Mouse (Mus musculus): ENCODE data around the gene Pjvk.
A peak's percentile ranks its signal among the peaks of the same experiment; 100 is the strongest.
"Not testable (repeated sequence)": the region's sequence is repeated elsewhere in the genome, so short reads cannot be mapped to it uniquely, and the experiment has no call there.

Pjvk gene

DNA sequence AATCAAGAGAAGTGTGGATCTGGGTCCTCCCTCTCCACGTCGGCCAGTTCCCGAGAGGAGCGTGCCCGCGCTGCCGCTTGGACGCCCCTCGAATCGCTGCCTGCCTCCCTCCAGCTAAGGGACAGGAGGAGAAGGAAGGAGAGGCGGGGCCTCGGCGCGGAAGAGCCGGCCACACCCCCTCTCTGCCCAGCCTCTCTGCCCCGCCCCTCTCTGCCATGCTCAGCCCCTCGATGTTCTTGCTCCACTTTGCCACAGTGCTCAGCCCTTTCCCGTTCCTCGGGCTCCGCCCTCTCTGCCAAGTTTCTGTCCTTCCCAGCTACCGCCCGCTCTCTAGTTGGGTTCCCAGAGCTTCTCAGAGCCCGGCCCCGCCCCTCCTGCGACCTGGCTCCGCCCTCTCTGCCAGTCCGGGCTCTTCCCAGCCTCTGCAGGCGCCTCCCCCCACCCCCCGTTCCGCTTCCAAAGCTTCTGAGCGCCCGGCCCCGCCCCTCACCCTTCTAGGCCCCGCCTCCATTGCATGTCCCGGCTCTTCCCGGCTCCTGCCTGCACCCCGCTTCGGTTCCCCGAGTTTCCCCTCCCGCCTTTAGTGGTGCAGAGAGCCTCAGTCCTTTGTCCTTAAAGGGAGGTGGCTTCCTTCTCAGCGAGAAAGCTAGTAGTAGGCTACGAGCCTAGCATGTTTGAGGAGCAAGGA lies at the start of gene Pjvk, which contains the start of gene Prkra:
Gene Pjvk (plus strand): TSS at position 594 of the 688 bp plus-strand sequence.
Gene Prkra (minus strand): TSS at position 133 of the 688 bp plus-strand sequence.
- peak; percentile 75 for DNase-seq (ENCODE audit: low spot score)

DNA sequence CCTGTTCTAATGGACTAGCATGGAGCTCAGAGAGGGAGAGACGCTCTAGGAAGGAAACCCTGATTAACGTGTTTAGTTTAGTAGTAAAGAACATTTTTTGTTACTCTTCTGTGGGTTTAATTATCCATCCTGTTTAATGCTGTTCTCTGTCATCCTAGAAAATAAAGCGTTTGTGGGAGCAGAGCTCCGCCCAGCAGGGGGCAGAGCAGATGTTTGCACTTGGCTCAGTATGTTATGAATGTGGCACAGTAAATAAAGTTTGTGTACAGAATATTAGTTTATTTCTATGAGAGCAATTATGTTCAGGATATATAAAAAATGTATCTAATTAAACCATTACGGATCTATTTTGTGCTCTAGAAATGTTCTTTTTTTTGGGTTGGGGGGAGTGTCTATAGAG lies 49.1 kb upstream of the Pjvk start:
- no peak for DNase-seq (ENCODE audit: low spot score)

DNA sequence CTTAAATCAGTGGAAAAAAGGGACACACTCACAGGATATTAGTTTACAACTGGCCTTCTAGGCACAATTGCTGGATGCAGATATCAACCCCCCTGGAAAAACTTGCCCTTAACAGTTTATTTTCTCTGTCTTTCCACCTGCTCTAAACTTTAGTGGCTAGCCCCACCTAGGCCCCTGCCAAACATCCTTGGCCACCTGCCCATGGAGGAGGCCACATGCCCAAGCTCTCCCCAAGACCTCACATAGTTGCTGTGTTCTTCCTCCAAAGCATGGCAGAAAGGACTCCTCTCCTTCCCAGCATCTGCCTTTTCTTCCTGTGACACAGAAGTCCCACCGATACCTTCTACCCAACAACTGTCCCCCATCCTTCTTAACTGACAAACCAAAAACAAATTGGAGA lies 46.0 kb upstream of the Pjvk start:
- DNase-seq (ENCODE audit: low spot score): no peak

DNA sequence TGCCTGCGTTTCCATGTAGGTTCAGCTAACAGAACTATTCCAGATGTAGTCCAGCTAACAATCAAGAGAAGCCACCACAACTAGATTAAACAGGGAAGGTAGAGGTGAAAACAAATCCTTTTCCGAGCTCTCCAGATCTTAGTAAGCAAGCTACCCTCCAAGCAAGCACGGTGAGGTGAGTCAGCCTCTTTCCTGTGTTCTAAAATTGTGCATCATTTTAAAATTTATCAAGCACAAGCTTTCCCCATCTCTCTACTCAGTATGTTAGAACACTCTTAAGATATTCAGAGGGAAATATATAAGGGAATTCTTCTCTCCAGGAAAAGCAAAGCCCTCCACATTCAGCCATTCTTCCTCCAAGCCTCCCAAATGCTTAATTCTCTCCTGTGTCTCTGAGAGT lies 41.6 kb upstream of the Pjvk start:
- no peak for DNase-seq (ENCODE audit: low spot score)

GRCm38 (mm10) chr2:76610326-76611104 lies 37.8 kb upstream of the Pjvk start:
- DNase-seq (ENCODE audit: low spot score): no peak

GRCm38 (mm10) chr2:76611996-76612395 lies 36.3 kb upstream of the Pjvk start:
- no peak for DNase-seq (ENCODE audit: low spot score)

DNA sequence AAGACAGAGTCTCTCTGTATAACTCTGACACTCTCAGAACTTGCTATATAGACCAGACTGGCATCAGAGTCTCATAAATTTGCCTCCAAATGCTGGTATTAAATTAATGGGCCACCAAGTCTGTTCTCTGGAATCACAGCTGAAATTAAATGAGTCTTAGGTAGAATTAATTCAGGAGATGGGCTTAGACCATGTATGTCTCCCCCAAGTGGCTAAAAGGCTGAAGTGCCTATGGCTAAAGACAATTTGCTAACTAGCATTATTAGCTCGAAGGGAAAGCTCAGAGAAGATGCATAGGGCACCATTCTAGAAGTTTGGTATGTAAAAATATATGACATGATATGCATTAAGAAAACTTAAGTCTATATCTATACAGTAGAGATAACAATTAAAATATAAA lies 30.2 kb upstream of the Pjvk start:
- no peak for DNase-seq (ENCODE audit: low spot score)

DNA sequence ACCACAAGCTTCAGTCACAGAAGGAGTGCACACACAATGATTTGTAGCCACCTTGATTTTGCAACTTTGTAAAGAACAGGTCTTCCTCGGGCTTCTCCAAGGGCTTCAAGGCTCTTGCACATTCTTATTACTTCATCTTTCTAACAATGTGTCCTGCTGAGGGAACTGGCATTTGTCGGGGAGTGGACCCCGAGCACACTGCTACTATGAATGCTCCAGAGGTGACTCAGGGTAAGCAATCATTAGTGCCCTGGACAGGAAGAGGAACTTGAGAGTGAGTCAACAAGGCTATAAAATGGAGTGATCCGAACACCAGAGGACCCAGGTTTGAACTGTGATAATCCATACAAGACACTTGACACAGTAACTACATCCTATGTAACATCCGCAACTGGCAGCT lies 28.1 kb upstream of the Pjvk start:
- no peak for DNase-seq (ENCODE audit: low spot score)

DNA sequence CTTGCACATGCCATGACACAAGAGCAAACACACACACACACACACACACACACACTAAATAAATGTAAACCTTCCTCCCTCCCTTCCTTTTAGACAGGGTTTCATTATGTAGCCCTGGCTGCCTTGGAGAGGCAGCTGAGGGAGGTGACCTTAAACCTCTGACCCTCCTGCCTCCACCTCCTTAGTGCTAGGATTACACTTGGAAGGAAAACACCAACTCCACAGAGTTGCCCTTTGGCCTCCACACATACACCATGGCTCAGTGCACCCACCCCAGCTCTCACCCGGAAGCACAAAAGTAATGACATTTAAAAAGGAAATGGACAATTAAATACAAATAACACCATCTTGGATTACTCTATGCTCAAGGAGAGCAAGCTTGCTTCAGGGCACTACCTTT lies 26.6 kb upstream of the Pjvk start:
- DNase-seq (ENCODE audit: low spot score): no peak

DNA sequence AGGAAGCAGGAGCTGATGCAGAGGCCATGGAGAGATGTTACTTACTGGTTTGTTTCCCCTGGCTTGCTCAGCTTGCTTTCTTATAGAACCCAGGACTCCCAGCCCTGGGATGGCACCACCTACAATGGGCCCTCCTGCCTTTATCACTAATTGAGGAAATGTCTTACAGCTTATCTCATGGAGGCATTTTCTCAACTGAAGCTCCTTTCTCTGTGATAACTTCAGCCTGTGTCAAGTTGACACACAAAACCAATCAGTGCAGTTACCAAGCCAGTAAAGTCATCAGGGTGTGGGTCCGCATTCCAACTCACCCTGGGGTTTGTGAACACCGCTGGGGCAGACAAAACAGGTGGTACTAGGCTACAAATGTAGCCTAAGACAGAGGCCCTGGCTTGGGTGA lies 26.0 kb upstream of the Pjvk start:
- not testable (repeated sequence) for DNase-seq (ENCODE audit: low spot score)

DNA sequence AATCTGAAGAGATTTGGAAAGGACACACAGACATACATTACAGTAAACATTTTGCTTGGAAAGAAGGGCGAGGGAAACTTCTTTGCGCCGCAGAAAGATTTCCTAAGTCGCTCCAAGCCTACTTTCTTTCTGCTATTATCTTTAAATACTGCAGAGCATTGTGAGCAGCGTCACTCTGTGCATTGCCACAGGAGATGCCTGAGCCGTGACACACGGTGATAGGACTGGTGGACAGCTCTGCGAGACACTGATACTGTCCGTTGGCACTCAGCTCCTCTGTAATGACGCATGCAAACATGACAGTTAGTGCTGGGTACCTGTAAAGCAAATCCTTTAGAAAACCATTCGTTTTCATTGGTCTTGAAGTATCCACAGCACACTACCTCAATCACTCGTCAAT lies 18.0 kb upstream of the Pjvk start:
- no peak for DNase-seq (ENCODE audit: low spot score)

DNA sequence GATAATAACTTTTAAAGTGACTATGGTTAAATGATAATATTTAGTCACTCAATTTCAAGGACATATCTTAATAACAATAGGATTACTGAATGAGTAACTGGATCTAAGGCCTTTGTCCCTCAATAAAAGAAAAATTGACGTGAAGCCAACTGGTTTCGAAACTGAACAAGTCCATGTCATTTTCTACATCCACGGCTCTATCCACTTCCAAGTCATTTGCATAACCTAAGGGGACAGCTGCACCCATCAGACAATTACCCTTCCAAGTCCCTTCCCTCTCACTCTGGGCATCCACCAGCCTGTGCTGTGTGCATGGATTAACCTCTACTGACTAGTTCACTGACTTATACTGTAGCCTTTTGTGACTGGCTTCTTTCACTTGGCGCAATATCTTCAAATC lies 16.7 kb upstream of the Pjvk start:
- no peak for DNase-seq (ENCODE audit: low spot score)

DNA sequence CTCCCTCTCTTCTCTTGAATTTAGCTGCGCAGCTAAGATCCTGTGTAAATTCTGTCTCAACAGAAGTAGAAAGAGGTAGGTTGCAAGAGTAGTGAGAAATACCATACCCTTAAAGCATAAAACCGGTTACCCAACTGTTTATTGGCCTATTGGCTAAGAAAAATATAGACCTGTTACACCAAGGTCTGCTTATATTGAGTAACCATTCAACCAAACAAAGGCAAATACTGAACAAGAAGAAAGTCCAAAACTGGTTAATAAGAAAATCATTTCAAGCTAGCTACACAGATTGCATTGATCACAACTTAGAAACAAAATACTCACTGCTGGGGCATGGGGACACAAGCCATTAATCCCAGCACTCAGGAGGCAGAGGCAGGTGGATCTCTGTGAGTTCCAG lies 8.6 kb upstream of the Pjvk start:
- no peak for DNase-seq (ENCODE audit: low spot score)

DNA sequence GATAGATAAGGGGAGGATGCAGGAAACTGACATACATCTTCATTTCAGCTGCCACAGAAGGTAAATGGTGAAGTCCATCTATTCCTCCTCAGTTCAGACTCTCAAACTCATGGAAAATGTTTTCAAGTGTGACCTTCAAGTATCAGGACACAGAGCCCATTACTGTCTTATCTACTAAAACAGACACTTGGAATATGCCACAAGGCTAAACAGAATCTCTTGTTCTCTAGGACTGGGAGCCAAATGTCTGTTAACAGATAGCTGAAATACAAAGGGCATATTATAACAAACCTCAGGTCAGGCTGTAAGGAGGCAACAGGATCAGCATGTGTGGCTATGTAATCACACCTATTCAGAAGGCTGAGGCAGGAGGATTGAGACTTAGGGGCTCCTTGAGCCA lies 4.5 kb upstream of the Pjvk start:
- no peak for DNase-seq (ENCODE audit: low spot score)

DNA sequence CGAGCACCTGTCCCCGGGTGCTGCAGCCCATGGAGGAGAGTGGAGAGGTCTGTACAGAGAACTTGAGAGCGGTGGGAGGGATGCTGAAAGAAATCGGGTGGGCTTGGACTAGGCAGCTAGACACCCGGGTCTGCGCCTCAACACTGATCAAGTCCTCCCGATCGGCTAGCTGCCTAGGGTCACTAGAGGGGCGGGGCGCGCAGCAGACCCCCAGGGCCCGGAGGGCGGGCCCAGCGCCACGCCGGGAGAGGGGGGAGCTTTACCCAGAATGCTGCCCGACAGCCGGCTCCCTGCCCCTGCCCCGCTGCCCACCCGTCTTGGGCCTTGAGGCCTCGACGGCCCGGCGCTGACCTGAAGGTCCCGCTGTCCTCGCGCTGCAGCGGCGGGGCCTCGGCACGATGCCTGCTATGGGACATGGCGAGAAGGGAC lies 821 bp upstream of the Pjvk start:
- peak; percentile 1 for DNase-seq (ENCODE audit: low spot score)

DNA sequence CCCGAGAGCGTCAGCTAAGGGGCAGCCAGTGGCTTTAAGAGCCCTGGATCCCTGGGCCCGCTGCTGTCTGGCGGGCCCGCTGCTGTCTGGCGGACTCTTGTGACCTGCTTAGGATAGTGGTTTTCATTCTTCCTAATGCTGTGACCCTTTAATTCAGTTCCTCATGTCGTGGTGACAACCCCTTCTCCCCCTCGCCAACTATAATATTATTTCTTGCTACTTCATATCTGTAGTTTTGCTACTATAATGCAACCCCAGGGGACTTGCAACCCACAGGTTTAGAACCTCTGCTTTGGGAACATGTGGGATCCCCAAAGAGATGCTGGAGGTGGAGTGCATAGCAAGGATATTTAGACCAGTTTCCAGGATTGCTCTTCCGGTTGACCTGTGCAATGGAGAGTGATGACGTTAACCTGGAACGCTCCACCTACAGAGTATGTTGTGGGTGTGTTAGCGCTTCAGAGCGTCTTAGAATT lies 428 bp downstream of the Pjvk start:
- DNase-seq (ENCODE audit: low spot score): no peak

- no peak for DNase-seq (ENCODE audit: low spot score)
Observed at GRCm38 (mm10) chr2:76653070-76653469, 4.8 kb downstream of the Pjvk start.

DNA sequence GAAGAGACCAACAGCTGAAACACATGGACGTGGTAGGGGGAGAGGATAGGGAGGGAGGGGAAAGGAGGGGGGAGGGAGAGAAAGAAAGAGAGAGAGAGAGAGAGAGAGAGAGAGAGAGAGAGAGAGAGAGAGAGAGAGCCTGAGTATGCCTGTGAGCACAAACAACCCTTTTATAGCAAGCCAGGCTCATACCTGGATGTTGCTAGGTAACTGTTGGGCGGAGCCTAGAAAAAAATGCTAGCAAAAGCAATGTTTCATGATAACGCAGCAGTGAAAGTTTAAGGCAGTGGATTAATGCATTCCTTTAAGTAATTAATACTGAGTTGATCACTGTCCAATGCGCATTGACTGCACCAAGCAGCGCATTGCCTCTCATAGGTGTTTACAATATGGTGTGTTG lies 6.4 kb downstream of the Pjvk start:
- no peak for DNase-seq (ENCODE audit: low spot score)

DNA sequence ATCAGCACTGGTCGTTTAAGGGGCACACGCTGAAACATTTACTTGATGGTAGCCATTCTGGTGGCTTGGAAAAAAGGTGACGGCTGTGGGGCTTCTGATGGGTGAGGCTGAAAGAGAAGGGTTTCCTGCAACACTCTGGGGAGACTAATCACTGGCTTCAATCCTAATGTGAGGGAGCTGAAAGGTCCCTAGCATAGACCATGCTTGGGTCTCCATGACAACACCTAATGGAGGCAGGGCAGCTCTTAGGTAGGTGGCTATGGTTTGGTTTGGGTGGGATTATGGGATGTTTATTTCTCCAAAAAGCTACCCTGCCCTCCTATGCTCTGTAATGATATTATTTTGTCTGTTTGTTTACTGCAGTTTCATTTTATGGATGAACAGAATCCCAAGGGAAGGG lies 7.2 kb downstream of the Pjvk start:
- no peak for DNase-seq (ENCODE audit: low spot score)

DNA sequence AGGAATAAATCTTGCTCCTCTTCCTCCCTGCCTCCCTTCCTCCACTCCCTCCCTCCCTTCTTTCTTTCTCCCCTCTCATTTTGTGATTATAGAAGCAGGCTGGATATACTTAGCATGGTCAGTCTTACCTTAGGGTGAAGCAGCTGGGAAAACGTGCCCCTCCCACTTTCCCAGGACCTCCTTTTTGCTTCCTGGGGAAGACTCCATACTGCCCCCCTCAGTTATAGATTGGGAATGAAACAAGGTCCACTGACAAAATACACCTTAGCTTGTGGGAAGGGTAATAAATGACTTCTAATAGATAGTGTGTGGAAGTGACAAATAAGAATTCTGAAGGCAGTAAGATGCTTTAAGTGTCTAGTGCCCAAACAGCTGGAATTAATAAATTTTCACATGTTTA lies 7.7 kb downstream of the Pjvk start:
- no peak for DNase-seq (ENCODE audit: low spot score)

DNA sequence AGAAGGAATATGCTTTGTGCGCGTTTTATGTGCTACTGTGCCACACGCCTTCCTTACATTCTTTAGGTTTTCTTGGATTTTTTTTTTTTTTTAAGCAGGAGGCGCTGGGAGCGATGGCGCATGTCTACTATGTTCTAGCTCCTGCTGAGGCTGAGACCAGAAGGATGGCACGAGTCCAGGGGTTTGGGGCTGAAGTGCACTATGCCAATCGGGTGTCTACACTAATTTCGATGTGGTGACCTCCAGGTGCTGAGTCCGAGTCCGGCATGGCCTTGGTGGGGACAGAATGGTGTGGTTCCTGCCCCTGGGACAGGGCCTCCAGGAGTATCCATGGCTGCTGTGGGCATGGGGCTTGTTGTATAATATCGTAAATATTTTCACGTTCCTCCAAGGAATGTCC lies 10.3 kb downstream of the Pjvk start:
- no peak for DNase-seq (ENCODE audit: low spot score)

- no peak for DNase-seq (ENCODE audit: low spot score)
Observed at GRCm38 (mm10) chr2:76659419-76659818, 11.1 kb downstream of the Pjvk start.

GRCm38 (mm10) chr2:76665531-76665930 lies 17.3 kb downstream of the Pjvk start:
- DNase-seq (ENCODE audit: low spot score): no peak

- no peak for DNase-seq (ENCODE audit: low spot score)
Observed at GRCm38 (mm10) chr2:76667200-76667599, 18.9 kb downstream of the Pjvk start.

Measured in T-cell, adult 2 months (primary cell).